Mouse (Mus musculus) limb, embryonic 12.5 days (tissue): ENCODE results near the gene Fam81a. TPM values are rescaled to one million over a fixed set of nuclear protein-coding genes. Genes with fewer than 3 reads are reported as not detected.

Experiments
- ATAC-seq: fragments of 200-750 bp; cut with Nextera tagmentation; 2 replicates; pipeline ENCODE4 v1.8.0; 2017; ENCODE audit warnings: low read depth, moderate TSS enrichment; ENCODE audit not compliant: insufficient number of reproducible peaks, insufficient read depth, low FRiP score, low TSS enrichment
- H3K27ac ChIP-seq: fragments of 300-500 bp; sonication (generic); 2 replicates; pipeline ENCODE4 v1.5.1; 2016; ENCODE audit warnings: mild to moderate bottlenecking, moderate library complexity
- H3K27me3 ChIP-seq: fragments of 300-500 bp; sonication (generic); 2 replicates; pipeline ENCODE4 v1.6.1; 2016; ENCODE audit warnings: mild to moderate bottlenecking, moderate library complexity
- H3K36me3 ChIP-seq: fragments of 300-500 bp; sonication (generic); 2 replicates; pipeline ENCODE4 v1.6.1; 2016; ENCODE audit warnings: mild to moderate bottlenecking, moderate library complexity
- H3K4me1 ChIP-seq: fragments of 300-500 bp; sonication (generic); replicated peaks from 2 replicates; pipeline ENCODE4 v1.6.1; 2016
- H3K4me2 ChIP-seq: fragments of 300-500 bp; sonication (generic); 2 replicates; pipeline ENCODE4 v1.6.1; 2016; ENCODE audit warnings: mild to moderate bottlenecking, moderate library complexity
- H3K4me3 ChIP-seq: fragments of 300-500 bp; sonication (generic); replicated peaks from 2 replicates; pipeline ENCODE4 v1.5.1; 2016; ENCODE audit warnings: mild to moderate bottlenecking
- H3K9ac ChIP-seq: fragments of 300-500 bp; sonication (generic); replicated peaks from 2 replicates; pipeline ENCODE4 v1.6.1; 2016; ENCODE audit warnings: mild to moderate bottlenecking, moderate library complexity
- H3K9me3 ChIP-seq: fragments of 300-500 bp; sonication (generic); 2 replicates; pipeline ENCODE4 v1.6.1; 2016; ENCODE audit warnings: mild to moderate bottlenecking, moderate library complexity
- WGBS: fragments of 180-500 bp; shearing (Covaris S2); methylation state at CpG from one replicate; pipeline ENCODE4 v1.1.7; 2016; 5-methylcytosine and 5-hydroxymethylcytosine counted together
- polyA plus RNA-seq: library from polyadenylated mRNA; unstranded; fragments of >200 nt; fragmentation: Nextera tagmentation; extraction: Ambion mirVana; gene quantifications from 2 replicates; pipeline ENCODE4 v1.2.1, GENCODE M21; 2016

The Fam81a gene
- polyA plus RNA-seq, 1 experiment from 2014 or later = 1.7 TPM

- WGBS = 12% methylated on average over 3 of the region's 3 CpGs
- no peak for ATAC-seq
- Histone ChIP-seq H3K4me3 (no peak overlapping the region), H3K4me1 (0 out of 2 replicates have a peak, but pooled peaks cover 10% of the 10 kb centered on the region), H3K4me2 (no peak overlapping the region), H3K27me3 (no peaks in the 10 kb centered on the region; the same call in 1 of the 2 replicates), H3K9ac (no peak overlapping the region), H3K27ac (no peak overlapping the region), H3K9me3 (no peaks in the 10 kb centered on the region), H3K36me3 (no peaks in the 10 kb centered on the region)
These were observed 33.1 kb downstream of the Fam81a start for GRCm38 (mm10) chr9:70109279-70109678.

GRCm38 (mm10) chr9:70108151-70108550 is 34.2 kb downstream of the Fam81a start:
- Histone ChIP-seq H3K27me3 (no peaks in the 10 kb centered on the region; the same call in 1 of the 2 replicates), H3K36me3 (no peaks in the 10 kb centered on the region), H3K4me2 (no peak overlapping the region), H3K4me1 (0 out of 2 replicates have a peak, but pooled peaks cover 10% of the 10 kb centered on the region), H3K27ac (no peak overlapping the region), H3K9ac (no peak overlapping the region), H3K9me3 (no peaks in the 10 kb centered on the region), H3K4me3 (no peak overlapping the region)
- WGBS = 80% methylated on average over 5 of the region's 5 CpGs
- ATAC-seq = no peak

- 83% methylated on average over 5 of the region's 5 CpGs for WGBS
- H3K27me3 ChIP-seq = no peaks in the 10 kb centered on the region; the same call in 1 of the 2 replicates
- H3K9me3 ChIP-seq = no peaks in the 10 kb centered on the region
- H3K4me1 ChIP-seq = no peaks in the 10 kb centered on the region
- H3K27ac ChIP-seq = no peak overlapping the region
- H3K4me3 ChIP-seq = no peak overlapping the region
- ATAC-seq = no peak
- H3K36me3 ChIP-seq = no peaks in the 10 kb centered on the region
- H3K9ac ChIP-seq = no peak overlapping the region
- H3K4me2 ChIP-seq = no peak overlapping the region
These were observed 36.8 kb downstream of the Fam81a start for GRCm38 (mm10) chr9:70105573-70105972.

DNA sequence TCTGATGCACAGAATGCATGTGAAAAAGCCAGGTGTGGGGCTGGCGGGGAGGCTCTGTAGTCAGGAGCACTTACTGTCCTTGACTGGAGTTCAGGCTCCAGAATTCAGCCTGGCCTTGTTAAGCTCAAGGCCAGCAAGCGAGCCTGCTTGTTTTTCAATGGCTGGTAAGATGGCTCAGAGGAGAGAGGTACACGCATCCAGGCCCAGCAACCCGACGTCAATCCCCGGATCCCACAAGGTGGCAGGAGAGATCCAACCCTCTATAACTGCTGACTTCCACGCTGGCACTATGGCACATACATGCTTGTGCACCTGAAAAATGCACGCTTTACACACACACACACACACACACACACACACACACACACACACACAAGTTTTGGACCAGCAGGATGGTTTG is 39.3 kb downstream of the Fam81a start:
- Histone ChIP-seq H3K27me3 (no peaks in the 10 kb centered on the region), H3K9me3 (0 out of 2 replicates have a peak, but pooled peaks cover 4% of the 10 kb centered on the region), H3K4me2 (no peak overlapping the region), H3K27ac (no peak overlapping the region), H3K4me3 (no peak overlapping the region), H3K36me3 (no peaks in the 10 kb centered on the region), H3K4me1 (no peaks in the 10 kb centered on the region), H3K9ac (no peak overlapping the region)
- 47% methylated on average over 8 of the region's 8 CpGs for WGBS
- ATAC-seq = no peak

- no peak overlapping the region for H3K9ac ChIP-seq
- H3K9me3 ChIP-seq = peaks cover 8% of the 10 kb centered on the region; the same call in 1 of the 2 replicates
- ATAC-seq = no peak
- H3K36me3 ChIP-seq = no peaks in the 10 kb centered on the region
- H3K4me3 ChIP-seq = no peak overlapping the region
- H3K27ac ChIP-seq = no peak overlapping the region
- no peak overlapping the region for H3K4me2 ChIP-seq
- H3K4me1 ChIP-seq = no peaks in the 10 kb centered on the region
- no peaks in the 10 kb centered on the region for H3K27me3 ChIP-seq
- WGBS = 88% methylated on average over 2 of the region's 2 CpGs
These were observed 44.8 kb downstream of the Fam81a start for GRCm38 (mm10) chr9:70097542-70097941.

DNA sequence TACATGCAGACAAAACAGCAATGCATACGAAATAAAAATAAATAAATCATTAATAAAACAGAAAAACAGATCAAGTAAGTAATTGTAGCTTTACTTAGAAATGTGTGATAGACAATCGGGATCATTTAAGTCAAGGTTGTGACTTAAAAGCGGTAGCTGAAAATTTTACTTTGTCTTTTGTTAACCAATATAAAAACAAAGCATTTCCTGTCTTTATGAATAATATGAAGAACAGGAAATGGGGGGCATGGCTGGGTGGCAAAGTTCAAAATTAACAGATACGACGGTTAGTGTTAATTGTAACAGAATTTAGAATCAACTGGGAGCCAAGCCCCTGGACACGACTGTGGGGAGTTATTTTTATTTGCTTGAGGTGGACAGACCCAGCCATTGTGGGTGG is 47.3 kb downstream of the Fam81a start:
- no peak for ATAC-seq
- Histone ChIP-seq H3K9ac (no peak overlapping the region), H3K4me1 (no peaks in the 10 kb centered on the region), H3K27ac (no peak overlapping the region), H3K9me3 (peaks cover 8% of the 10 kb centered on the region; the same call in 1 of the 2 replicates), H3K4me2 (no peak overlapping the region), H3K36me3 (no peaks in the 10 kb centered on the region), H3K4me3 (no peak overlapping the region), H3K27me3 (no peaks in the 10 kb centered on the region)
- 78% methylated on average over 6 of the region's 6 CpGs for WGBS

DNA sequence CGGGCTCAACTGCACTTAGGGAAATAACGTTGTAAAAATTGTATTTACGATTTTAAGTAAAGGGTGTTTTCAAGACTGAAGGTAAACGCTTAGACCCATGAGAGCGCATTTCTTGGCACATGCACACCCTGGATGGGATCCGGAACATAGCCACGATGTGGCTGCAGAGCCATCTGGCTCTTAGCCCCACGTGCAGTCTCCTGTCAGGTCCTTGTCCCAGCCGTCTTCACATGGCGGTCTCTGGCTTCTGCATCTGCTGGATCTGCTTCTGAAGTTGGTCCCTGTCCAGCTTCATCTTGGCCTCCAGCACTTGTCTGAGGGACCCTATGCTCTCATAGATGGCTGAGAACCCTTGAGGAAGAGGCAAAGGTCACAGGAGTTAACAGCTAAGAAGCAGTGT is 51.8 kb downstream of the Fam81a start:
- Histone ChIP-seq H3K9me3 (no peaks in the 10 kb centered on the region), H3K36me3 (no peaks in the 10 kb centered on the region), H3K4me2 (no peak overlapping the region), H3K27ac (no peak overlapping the region), H3K27me3 (no peaks in the 10 kb centered on the region), H3K4me3 (no peak overlapping the region), H3K4me1 (peaks cover 9% of the 10 kb centered on the region; the same call in 1 of the 2 replicates), H3K9ac (no peak overlapping the region)
- WGBS = 75% methylated on average over 10 of the region's 10 CpGs
- no peak for ATAC-seq

GRCm38 (mm10) chr9:70088786-70089096 is 53.6 kb downstream of the Fam81a start:
- Histone ChIP-seq H3K9ac (no peak overlapping the region), H3K4me2 (no peak overlapping the region), H3K27ac (no peak overlapping the region), H3K27me3 (no peaks in the 10 kb centered on the region), H3K36me3 (no peaks in the 10 kb centered on the region), H3K9me3 (no peaks in the 10 kb centered on the region), H3K4me1 (peaks cover 9% of the 10 kb centered on the region; the same call in 1 of the 2 replicates), H3K4me3 (no peak overlapping the region)
- WGBS = 65% methylated on average over 6 of the region's 6 CpGs
- no peak for ATAC-seq

GRCm38 (mm10) chr9:70088041-70088785 is 54.1 kb downstream of the Fam81a start:
- no peak for ATAC-seq
- H3K27ac ChIP-seq = no peak overlapping the region
- 73% methylated on average over 19 of the region's 19 CpGs for WGBS

DNA sequence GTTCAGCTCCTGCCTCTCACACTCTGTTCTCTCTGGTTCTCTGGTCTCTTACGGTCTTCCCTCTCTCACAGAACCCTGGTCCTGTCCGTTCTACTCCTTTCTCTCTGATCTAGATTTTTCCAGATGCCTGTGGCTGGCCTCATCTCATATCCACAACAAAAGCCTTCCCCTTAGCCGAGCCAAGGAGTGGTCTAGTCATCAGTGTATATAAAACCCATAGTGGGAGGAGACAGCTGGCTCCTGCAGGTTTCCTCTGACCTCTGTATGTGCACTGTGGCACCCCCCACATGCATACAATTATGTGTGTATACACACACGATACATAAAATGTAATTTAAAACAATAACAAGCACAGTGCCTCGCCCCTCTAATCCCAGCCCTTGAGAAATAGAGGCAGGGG is 55.0 kb downstream of the Fam81a start:
- WGBS = 66% methylated on average over 5 of the region's 5 CpGs
- H3K9me3 ChIP-seq = no peaks in the 10 kb centered on the region

More at GRCm38 (mm10) chr9:70088041-70088785, 54.1 kb downstream of the Fam81a start:
- Histone ChIP-seq H3K4me1 (peaks cover 9% of the 10 kb centered on the region; the same call in 1 of the 2 replicates), H3K27me3 (no peaks in the 10 kb centered on the region), H3K4me2 (no peak overlapping the region), H3K9me3 (no peaks in the 10 kb centered on the region), H3K36me3 (no peaks in the 10 kb centered on the region), H3K9ac (no peak overlapping the region), H3K4me3 (no peak overlapping the region)

DNA sequence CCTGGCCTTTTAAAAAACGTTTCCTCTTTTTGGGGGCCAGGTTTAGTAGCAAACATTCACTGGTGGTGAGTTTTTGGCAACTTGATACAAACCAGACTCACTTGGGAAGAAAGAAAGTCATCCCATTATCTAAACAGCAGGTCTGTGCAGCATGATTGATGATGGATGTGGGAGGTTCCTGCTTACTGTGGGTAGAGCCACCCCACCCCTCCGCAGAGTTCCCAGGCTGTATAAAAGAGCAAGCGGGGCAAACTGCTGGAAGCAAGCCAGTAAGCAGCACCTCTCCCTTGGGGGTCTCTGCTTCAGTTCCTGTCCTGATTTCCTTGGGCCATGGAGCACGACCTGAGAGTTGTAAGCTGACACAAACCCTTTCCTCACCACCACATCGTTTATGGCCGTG is 56.3 kb downstream of the Fam81a start:
- H3K27me3 ChIP-seq = no peaks in the 10 kb centered on the region
- H3K4me2 ChIP-seq = no peak overlapping the region
- no peaks in the 10 kb centered on the region for H3K36me3 ChIP-seq
- 27% methylated on average over 6 of the region's 6 CpGs for WGBS
- no peaks in the 10 kb centered on the region for H3K9me3 ChIP-seq
- peaks cover 23% of the 10 kb centered on the region for H3K4me1 ChIP-seq
- ATAC-seq = no peak
- no peak overlapping the region for H3K27ac ChIP-seq
- no peak overlapping the region for H3K4me3 ChIP-seq
- H3K9ac ChIP-seq = no peak overlapping the region

More for the DNA sequence above, 55.0 kb downstream of the Fam81a start:
- Histone ChIP-seq H3K4me3 (no peak overlapping the region), H3K4me2 (no peak overlapping the region), H3K27ac (no peak overlapping the region), H3K4me1 (peaks cover 18% of the 10 kb centered on the region), H3K9ac (no peak overlapping the region), H3K36me3 (no peaks in the 10 kb centered on the region), H3K27me3 (no peaks in the 10 kb centered on the region)
- ATAC-seq = no peak

GRCm38 (mm10) chr9:70084107-70084506 is 58.3 kb downstream of the Fam81a start:
- Histone ChIP-seq H3K4me1 (peaks cover 23% of the 10 kb centered on the region), H3K27me3 (no peaks in the 10 kb centered on the region), H3K27ac (no peak overlapping the region), H3K9ac (no peak overlapping the region), H3K36me3 (no peaks in the 10 kb centered on the region), H3K9me3 (no peaks in the 10 kb centered on the region), H3K4me2 (no peak overlapping the region), H3K4me3 (no peak overlapping the region)
- 61% methylated on average over 11 of the region's 11 CpGs for WGBS
- ATAC-seq = no peak
